Mouse (Mus musculus) embryonic facial prominence, embryonic 13.5 days (tissue): ENCODE data around the gene Stk36. TPM values are rescaled to one million over a fixed set of nuclear protein-coding genes. Genes with fewer than 3 reads are reported as not detected.

Experiments used
- ATAC-seq: fragments of 200-750 bp; cut with Nextera tagmentation; 2 replicates; pipeline ENCODE4 v1.8.0; 2017; ENCODE audit warnings: low read depth; ENCODE audit not compliant: insufficient number of reproducible peaks, insufficient read depth, low FRiP score, low TSS enrichment
- H3K27ac ChIP-seq: fragments of 300-500 bp; sonication (generic); 2 replicates; pipeline ENCODE4 v1.5.1; 2015; ENCODE audit warnings: moderate library complexity, mild to moderate bottlenecking, inconsistent platforms
- H3K27me3 ChIP-seq: fragments of 300-500 bp; sonication (generic); 2 replicates; pipeline ENCODE4 v1.6.1; 2015; ENCODE audit warnings: mild to moderate bottlenecking, inconsistent platforms
- H3K36me3 ChIP-seq: fragments of 300-500 bp; sonication (generic); 2 replicates; pipeline ENCODE4 v1.6.1; 2015; ENCODE audit warnings: mild to moderate bottlenecking, inconsistent platforms
- H3K4me1 ChIP-seq: fragments of 300-500 bp; sonication (generic); 2 replicates; pipeline ENCODE4 v1.6.1; 2015; ENCODE audit warnings: inconsistent platforms
- H3K4me2 ChIP-seq: fragments of 300-500 bp; sonication (generic); 2 replicates; pipeline ENCODE4 v1.6.1; 2015; ENCODE audit warnings: moderate library complexity, mild to moderate bottlenecking, inconsistent platforms
- H3K4me3 ChIP-seq: fragments of 300-500 bp; sonication (generic); 2 replicates; pipeline ENCODE4 v1.5.1; 2015; ENCODE audit warnings: mild to moderate bottlenecking, inconsistent platforms
- H3K9ac ChIP-seq: fragments of 300-500 bp; sonication (generic); 2 replicates; pipeline ENCODE4 v1.6.1; 2015; ENCODE audit warnings: mild to moderate bottlenecking, inconsistent platforms
- H3K9me3 ChIP-seq: fragments of 300-500 bp; sonication (generic); 2 replicates; pipeline ENCODE4 v1.6.1; 2016; ENCODE audit warnings: inconsistent platforms
- WGBS: fragments of 180-500 bp; shearing (Covaris S2); methylation state at CpG from one replicate; pipeline ENCODE4 v1.1.7; 2015; ENCODE audit warnings: mixed read lengths; 5-methylcytosine and 5-hydroxymethylcytosine counted together
- microRNA-seq: library from miRNA; unstranded; fragments of <30 nt; microRNA quantifications from one replicate; pipeline ENCODE4, GENCODE M21; 2016
- polyA plus RNA-seq: library from polyadenylated mRNA; unstranded; fragments of >200 nt; fragmentation: Nextera tagmentation; extraction: Ambion mirVana; gene quantifications from 2 replicates; pipeline ENCODE4 v1.2.1, GENCODE M21; 2015

The Stk36 gene
- polyA plus RNA-seq, 1 experiment from 2014 or later = 9.4 TPM

GRCm38 (mm10) chr1:74677843-74678242 is 76.6 kb downstream of the Stk36 start:
- Histone ChIP-seq H3K4me1 (no peaks in the 10 kb centered on the region), H3K27ac (no peak overlapping the region), H3K4me3 (no peak overlapping the region), H3K36me3 (peaks cover 54% of the 10 kb centered on the region), H3K27me3 (no peaks in the 10 kb centered on the region), H3K9ac (no peak overlapping the region), H3K4me2 (no peak overlapping the region), H3K9me3 (no peaks in the 10 kb centered on the region)
- no peak for ATAC-seq
- WGBS = 82% methylated on average over 1 of the region's 1 CpGs

Small RNAs within 50 kb of the gene (microRNA-seq; reads per million reads assigned to microRNA genes)
- gene Gm25035 = not detected

Other genes with a start within 250 kb of the Stk36 start
- gene Catip, start 239.3 kb upstream of the Stk36 start, polyA plus RNA-seq = 0.63 and 0.77 TPM in 2 replicates
- 1.8 and 2.8 TPM in 2 replicates for gene Slc11a1, start 226.2 kb upstream of the Stk36 start, polyA plus RNA-seq
- gene Ctdsp1, start 209.9 kb upstream of the Stk36 start, polyA plus RNA-seq = 91.0 and 92.3 TPM in 2 replicates
- 0.20 and 2.0 TPM in 2 replicates for gene Vil1, start 192.1 kb upstream of the Stk36 start, polyA plus RNA-seq
- gene Cnot9, start 95.4 kb upstream of the Stk36 start, polyA plus RNA-seq = 68.5 and 70.8 TPM in 2 replicates
- 0.95 and 1.4 TPM in 2 replicates for gene Plcd4, start 58.6 kb upstream of the Stk36 start, polyA plus RNA-seq
- 37.2 and 38.0 TPM in 2 replicates for gene Usp37, start 57.2 kb upstream of the Stk36 start, polyA plus RNA-seq
- 9.3 and 9.4 TPM in 2 replicates for gene Zfp142, start 13.2 kb upstream of the Stk36 start, polyA plus RNA-seq
- 18.0 and 18.9 TPM in 2 replicates for gene Bcs1l, start 13.2 kb upstream of the Stk36 start, polyA plus RNA-seq
- 39.5 and 41.8 TPM in 2 replicates for gene Rnf25, start within 50 bp of the Stk36 start, polyA plus RNA-seq
- gene Ttll4, start 60.3 kb downstream of the Stk36 start, polyA plus RNA-seq = 12.9 and 17.6 TPM in 2 replicates
- 15.3 and 19.0 TPM in 2 replicates for gene Cyp27a1, start 112.1 kb downstream of the Stk36 start, polyA plus RNA-seq
- 0.25 and 0.35 TPM in 2 replicates for gene Prkag3, start 147.8 kb downstream of the Stk36 start, polyA plus RNA-seq
- 49.1 and 55.5 TPM in 2 replicates for gene Wnt6, start 170.4 kb downstream of the Stk36 start, polyA plus RNA-seq
- gene Wnt10a, start 190.1 kb downstream of the Stk36 start, polyA plus RNA-seq = 5.4 and 6.9 TPM in 2 replicates